Comparison of ENCODE assay signal across 8 mouse cellular contexts in genomic region chr5:146844945-146845365, GRCm38 (mm10). TPM values are rescaled to one million over a fixed set of nuclear protein-coding genes. Genes with fewer than 3 reads are reported as not detected.
A peak's percentile ranks its signal among the peaks of the same experiment; 100 is the strongest.
DNase-seq lines count a peak whose midpoint lies in the region; ATAC-seq lines count a peak whose summit lies in the region.

Rasl11a (plus strand) TSS chr5:146845071.

- peak within 1 kb of the TSS; percentile 62 for H3K9ac ChIP-seq in lung, embryonic 15.5 days

- peak within 1 kb of the TSS; percentile 86 for H3K4me3 ChIP-seq in hindbrain, embryonic 10.5 days
- H3K4me3 ChIP-seq in lung, embryonic 15.5 days, result peak within 1 kb of the TSS; percentile 76

- WGBS in hindbrain, embryonic 10.5 days, result under 1% methylated on average over 40 of the region's 40 CpGs
- WGBS in lung, embryonic 15.5 days, result under 1% methylated on average over 40 of the region's 40 CpGs

- H3K27ac ChIP-seq in hindbrain, embryonic 10.5 days, result peak within 1 kb of the TSS; percentile 94
- peak within 1 kb of the TSS; percentile 75 for H3K27ac ChIP-seq in lung, embryonic 15.5 days

- H3K4me2 ChIP-seq in lung, embryonic 15.5 days, result peak within 1 kb of the TSS; percentile 99

- H3K27me3 ChIP-seq in hindbrain, embryonic 10.5 days (ENCODE audit: insufficient read depth, poor library complexity, severe bottlenecking), result no peaks in the 10 kb centered on the region; the same call in 1 of the 2 replicates
- no peaks in the 10 kb centered on the region for H3K27me3 ChIP-seq in lung, embryonic 15.5 days

- peak; percentile 91 for ATAC-seq in lung, embryonic 15.5 days (ENCODE audit: borderline replicate concordance, extremely low read depth, low FRiP score, low TSS enrichment)

- H3K36me3 ChIP-seq in hindbrain, embryonic 10.5 days, result peaks cover 30% of the 10 kb centered on the region
- H3K36me3 ChIP-seq in lung, embryonic 15.5 days, result no peaks in the 10 kb centered on the region

- H3K4me1 ChIP-seq in hindbrain, embryonic 10.5 days (replicated peaks), result peaks cover 32% of the 10 kb centered on the region
- peaks cover 29% of the 10 kb centered on the region for H3K4me1 ChIP-seq in lung, embryonic 15.5 days

- DNase-seq in ZHBTc4 (ENCODE audit: low read depth, low spot score), result peak; percentile 92
- peak; percentile 79 to 84 for DNase-seq in cerebellum, postnatal 25 days
- DNase-seq in frontal cortex, postnatal 10 days (ENCODE audit: low spot score in 2 of 2), result peak; percentile 65 to 78
- DNase-seq in hindbrain, embryonic 10.5 days (ENCODE audit: low spot score), result peak; percentile 90
- peak; percentile 72 for DNase-seq in layer of hippocampus, adult 9-11 months
- peak; percentile 69 for DNase-seq in ovary, postnatal 10 days (ENCODE audit: low spot score)
- peak; percentile 44 for DNase-seq in urinary bladder, postnatal 10 days (ENCODE audit: low spot score)

- no peaks in the 10 kb centered on the region for H3K9me3 ChIP-seq in hindbrain, embryonic 10.5 days
- H3K9me3 ChIP-seq in lung, embryonic 15.5 days, result no peaks in the 10 kb centered on the region

RNA-seq across cellular contexts. Expression of gene Rasl11a, which starts in this region (rescaled TPM):
- polyA plus RNA-seq in hindbrain, embryonic 10.5 days (2016; fragmentation: Nextera tagmentation; extraction: Ambion mirVana), result 21.9 and 33.7 TPM in 2 replicates
- 24.8 and 25.7 TPM in 2 replicates for polyA plus RNA-seq in lung, embryonic 15.5 days (2015; fragmentation: Nextera tagmentation; extraction: Ambion mirVana)

Comparison
In these comparisons a context has a peak if more than half of its experiments do, and no peak if none do; other contexts are left out.
1. Peak in every context shown above with its lines: DNase-seq, ATAC-seq, H3K4me3 ChIP-seq and H3K27ac ChIP-seq.